Mouse (Mus musculus) E14TG2a.4 (cell line): ENCODE measurements around the gene Oxld1.

Experiments
- CTCF ChIP-seq: conservative IDR thresholded peaks from 2 replicates; pipeline ENCODE4 v1.5.1; 2014; ENCODE audit warnings: low read length
- NANOG ChIP-seq: IDR thresholded peaks from 2 replicates; pipeline ENCODE4 v1.6.1; 2014; ENCODE audit warnings: borderline replicate concordance, low read length, mixed read lengths

- TF ChIP-seq CTCF = no peak
- TF ChIP-seq NANOG = no peak
Measured at GRCm38 (mm10) chr11:120457772-120458751, at the start of gene Oxld1, which contains the start of gene Ccdc137.
